Mouse (Mus musculus): ENCODE measurements at regions not wholly inside any gene's neighbourhood (a gene's known extent, or its start where the extent isn't known, plus 50 kb on each side); places are given as distances from the start of the nearest gene placed in this dataset.
A peak's percentile ranks its signal among the peaks of the same experiment; 100 is the strongest.

GRCm38 (mm10) chr16:93425731-93426130 is 178.1 kb downstream of the Setd4 start:
- no peaks in the 10 kb centered on the region for H3K4me1 ChIP-seq (ENCODE audit: control insufficient read depth, insufficient read depth, low read length)
- H3K4me3 ChIP-seq (ENCODE audit: low read length) = no peak overlapping the region
- no peaks in the 10 kb centered on the region for H3K36me3 ChIP-seq (ENCODE audit: control insufficient read depth, insufficient read depth, low read length)
- no peaks in the 10 kb centered on the region for H3K9me3 ChIP-seq (ENCODE audit: control insufficient read depth, low read length)
- H3K9ac ChIP-seq (ENCODE audit: low read depth, low read length) = no peak overlapping the region
- no peak overlapping the region for H3K4me2 ChIP-seq (ENCODE audit: low read depth, low read length)
- 71% methylated on average over 6 of the region's 6 CpGs for WGBS
- no peak overlapping the region for H3K27ac ChIP-seq (ENCODE audit: low read length)
- no peaks in the 10 kb centered on the region for H3K27me3 ChIP-seq (replicated peaks; ENCODE audit: control insufficient read depth, insufficient read depth, low read length)
- no peak for ATAC-seq

GRCm38 (mm10) chr16:93423174-93423573 is 180.7 kb downstream of the Setd4 start:
- H3K4me2 ChIP-seq (ENCODE audit: low read depth, low read length) = peak overlapping the region; percentile 1; the same call in 1 of the 2 replicates
- no peaks in the 10 kb centered on the region for H3K36me3 ChIP-seq (ENCODE audit: control insufficient read depth, insufficient read depth, low read length)
- no peak overlapping the region for H3K4me3 ChIP-seq (ENCODE audit: low read length)
- no peak overlapping the region for H3K9ac ChIP-seq (ENCODE audit: low read depth, low read length)
- no peaks in the 10 kb centered on the region for H3K27me3 ChIP-seq (replicated peaks; ENCODE audit: control insufficient read depth, insufficient read depth, low read length)
- H3K4me1 ChIP-seq (ENCODE audit: control insufficient read depth, insufficient read depth, low read length) = no peaks in the 10 kb centered on the region
- no peak overlapping the region for H3K27ac ChIP-seq (ENCODE audit: low read length)
- ATAC-seq = no peak
- 23% methylated on average over 13 of the region's 13 CpGs for WGBS
- no peaks in the 10 kb centered on the region for H3K9me3 ChIP-seq (ENCODE audit: control insufficient read depth, low read length)

GRCm38 (mm10) chr16:93422221-93422620 is 181.6 kb downstream of the Setd4 start:
- no peak overlapping the region for H3K9ac ChIP-seq (ENCODE audit: low read depth, low read length)
- 78% methylated on average over 13 of the region's 13 CpGs for WGBS
- no peak overlapping the region for H3K4me3 ChIP-seq (ENCODE audit: low read length)
- H3K4me2 ChIP-seq (ENCODE audit: low read depth, low read length) = no peak overlapping the region
- H3K9me3 ChIP-seq (ENCODE audit: control insufficient read depth, low read length) = no peaks in the 10 kb centered on the region
- no peaks in the 10 kb centered on the region for H3K27me3 ChIP-seq (replicated peaks; ENCODE audit: control insufficient read depth, insufficient read depth, low read length)
- H3K4me1 ChIP-seq (ENCODE audit: control insufficient read depth, insufficient read depth, low read length) = no peaks in the 10 kb centered on the region
- no peak for ATAC-seq
- no peak overlapping the region for H3K27ac ChIP-seq (ENCODE audit: low read length)
- H3K36me3 ChIP-seq (ENCODE audit: control insufficient read depth, insufficient read depth, low read length) = no peaks in the 10 kb centered on the region

- Histone ChIP-seq H3K27ac (ENCODE audit: low read length) (no peak overlapping the region), H3K9me3 (ENCODE audit: control insufficient read depth, low read length) (no peaks in the 10 kb centered on the region), H3K4me2 (ENCODE audit: low read depth, low read length) (no peak overlapping the region), H3K9ac (ENCODE audit: low read depth, low read length) (no peak overlapping the region), H3K4me3 (ENCODE audit: low read length) (no peak overlapping the region), H3K4me1 (ENCODE audit: control insufficient read depth, insufficient read depth, low read length) (no peaks in the 10 kb centered on the region), H3K27me3 (replicated peaks; ENCODE audit: control insufficient read depth, insufficient read depth, low read length) (no peaks in the 10 kb centered on the region), H3K36me3 (ENCODE audit: control insufficient read depth, insufficient read depth, low read length) (no peaks in the 10 kb centered on the region)
- WGBS = 77% methylated on average over 8 of the region's 8 CpGs
- no peak for ATAC-seq
Measured at GRCm38 (mm10) chr16:93418246-93418645, 185.6 kb downstream of the Setd4 start.

- Histone ChIP-seq H3K36me3 (ENCODE audit: control insufficient read depth, insufficient read depth, low read length) (no peaks in the 10 kb centered on the region), H3K27ac (ENCODE audit: low read length) (no peak overlapping the region), H3K4me2 (ENCODE audit: low read depth, low read length) (no peak overlapping the region), H3K4me1 (ENCODE audit: control insufficient read depth, insufficient read depth, low read length) (no peaks in the 10 kb centered on the region), H3K9me3 (ENCODE audit: control insufficient read depth, low read length) (no peaks in the 10 kb centered on the region), H3K27me3 (replicated peaks; ENCODE audit: control insufficient read depth, insufficient read depth, low read length) (no peaks in the 10 kb centered on the region), H3K9ac (ENCODE audit: low read depth, low read length) (no peak overlapping the region), H3K4me3 (ENCODE audit: low read length) (no peak overlapping the region)
- WGBS = 88% methylated on average over 8 of the region's 8 CpGs
- no peak for ATAC-seq
Measured at GRCm38 (mm10) chr16:93417831-93418230, 186.0 kb downstream of the Setd4 start.

GRCm38 (mm10) chr16:93392024-93392675 is 211.7 kb downstream of the Setd4 start:
- Histone ChIP-seq H3K36me3 (ENCODE audit: control insufficient read depth, insufficient read depth, low read length) (no peaks in the 10 kb centered on the region), H3K4me2 (ENCODE audit: low read depth, low read length) (no peak overlapping the region), H3K27me3 (replicated peaks; ENCODE audit: control insufficient read depth, insufficient read depth, low read length) (no peaks in the 10 kb centered on the region), H3K4me3 (ENCODE audit: low read length) (no peak overlapping the region), H3K9me3 (ENCODE audit: control insufficient read depth, low read length) (no peaks in the 10 kb centered on the region), H3K4me1 (ENCODE audit: control insufficient read depth, insufficient read depth, low read length) (0 out of 2 replicates have a peak, but pooled peaks cover 4% of the 10 kb centered on the region), H3K27ac (ENCODE audit: low read length) (no peak overlapping the region), H3K9ac (ENCODE audit: low read depth, low read length) (no peak overlapping the region)
- WGBS = 36% methylated on average over 16 of the region's 16 CpGs
- peak; percentile 52; the same call in 1 of the 2 replicates for ATAC-seq

- ATAC-seq = no peak
- Histone ChIP-seq H3K4me1 (ENCODE audit: control insufficient read depth, insufficient read depth, low read length) (0 out of 2 replicates have a peak, but pooled peaks cover 4% of the 10 kb centered on the region), H3K36me3 (ENCODE audit: control insufficient read depth, insufficient read depth, low read length) (no peaks in the 10 kb centered on the region), H3K9ac (ENCODE audit: low read depth, low read length) (no peak overlapping the region), H3K4me2 (ENCODE audit: low read depth, low read length) (no peak overlapping the region), H3K27me3 (replicated peaks; ENCODE audit: control insufficient read depth, insufficient read depth, low read length) (no peaks in the 10 kb centered on the region), H3K27ac (ENCODE audit: low read length) (no peak overlapping the region), H3K9me3 (ENCODE audit: control insufficient read depth, low read length) (no peaks in the 10 kb centered on the region), H3K4me3 (ENCODE audit: low read length) (no peak overlapping the region)
- 77% methylated on average over 11 of the region's 11 CpGs for WGBS
Measured at GRCm38 (mm10) chr16:93387578-93388116, 216.2 kb downstream of the Setd4 start.

- Histone ChIP-seq H3K4me1 (ENCODE audit: control insufficient read depth, insufficient read depth, low read length) (peaks cover 7% of the 10 kb centered on the region; the same call in 1 of the 2 replicates), H3K4me3 (ENCODE audit: low read length) (no peak overlapping the region), H3K9ac (ENCODE audit: low read depth, low read length) (no peak overlapping the region), H3K27me3 (replicated peaks; ENCODE audit: control insufficient read depth, insufficient read depth, low read length) (no peaks in the 10 kb centered on the region), H3K27ac (ENCODE audit: low read length) (no peak overlapping the region), H3K9me3 (ENCODE audit: control insufficient read depth, low read length) (no peaks in the 10 kb centered on the region), H3K36me3 (ENCODE audit: control insufficient read depth, insufficient read depth, low read length) (no peaks in the 10 kb centered on the region), H3K4me2 (ENCODE audit: low read depth, low read length) (no peak overlapping the region)
- ATAC-seq = no peak
- WGBS = 44% methylated on average over 8 of the region's 8 CpGs
Measured at GRCm38 (mm10) chr16:93384039-93384537, 219.8 kb downstream of the Setd4 start.

- no peaks in the 10 kb centered on the region for H3K27me3 ChIP-seq (replicated peaks; ENCODE audit: control insufficient read depth, insufficient read depth, low read length)
- WGBS = 67% methylated on average over 3 of the region's 3 CpGs
- peaks cover 7% of the 10 kb centered on the region; the same call in 1 of the 2 replicates for H3K4me1 ChIP-seq (ENCODE audit: control insufficient read depth, insufficient read depth, low read length)
- H3K36me3 ChIP-seq (ENCODE audit: control insufficient read depth, insufficient read depth, low read length) = no peaks in the 10 kb centered on the region
- no peak overlapping the region for H3K4me3 ChIP-seq (ENCODE audit: low read length)
- no peak for ATAC-seq
- no peak overlapping the region for H3K27ac ChIP-seq (ENCODE audit: low read length)
- no peak overlapping the region for H3K4me2 ChIP-seq (ENCODE audit: low read depth, low read length)
- H3K9ac ChIP-seq (ENCODE audit: low read depth, low read length) = no peak overlapping the region
- no peaks in the 10 kb centered on the region for H3K9me3 ChIP-seq (ENCODE audit: control insufficient read depth, low read length)
Measured at GRCm38 (mm10) chr16:93382945-93383344, 220.9 kb downstream of the Setd4 start.

Measured in intestine, embryonic 16.5 days (tissue).